Mouse (Mus musculus): Measurements from ENCODE around the gene Pkp2. TPM values are rescaled to one million over a fixed set of nuclear protein-coding genes. Genes with fewer than 3 reads are reported as not detected.

Gene Pkp2
- total RNA-seq, 2 experiments from 2014 or later: not detected

DNA sequence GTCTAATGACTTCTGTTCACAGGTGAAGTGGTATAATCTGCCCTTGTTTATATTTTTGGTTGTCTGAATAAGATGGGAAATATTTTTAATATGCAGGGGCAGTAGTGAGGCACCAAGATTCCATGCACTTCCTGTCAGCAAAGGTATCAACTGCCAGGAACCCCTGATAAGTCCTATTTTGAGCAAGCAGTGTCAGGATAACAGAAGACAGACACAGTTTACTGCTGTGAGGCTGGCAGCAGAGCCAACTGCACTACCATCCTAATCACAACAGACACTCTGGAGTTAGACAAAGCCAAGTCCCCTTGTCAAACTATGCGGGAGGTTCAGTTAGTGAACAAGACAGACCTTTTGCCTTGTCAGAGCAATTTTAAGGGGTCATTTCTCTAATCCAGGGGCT lies 43.6 kb downstream of the Pkp2 start:
- no peak for ATAC-seq (replicated peaks; ENCODE audit: low FRiP score, poor library complexity, severe bottlenecking)

DNA sequence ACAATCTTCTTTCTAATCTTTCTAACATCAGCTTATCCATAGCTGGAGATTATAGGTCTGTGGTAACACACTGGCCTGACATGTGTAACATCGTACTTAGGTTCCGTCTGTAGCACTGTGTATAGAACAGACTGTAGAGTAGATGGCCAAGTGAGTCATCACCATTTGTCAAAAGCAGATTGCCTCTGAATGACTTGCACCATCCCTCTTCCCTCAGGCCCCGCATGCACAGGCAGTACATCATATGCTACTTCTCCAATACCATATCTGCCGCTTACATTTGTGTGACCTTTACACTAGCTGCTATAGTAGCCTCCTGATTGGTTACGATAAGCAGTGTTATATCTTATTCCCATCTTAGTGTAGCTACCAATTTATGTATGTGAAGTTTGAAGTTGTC lies 47.8 kb downstream of the Pkp2 start:
- ATAC-seq (replicated peaks; ENCODE audit: low FRiP score, poor library complexity, severe bottlenecking): no peak

DNA sequence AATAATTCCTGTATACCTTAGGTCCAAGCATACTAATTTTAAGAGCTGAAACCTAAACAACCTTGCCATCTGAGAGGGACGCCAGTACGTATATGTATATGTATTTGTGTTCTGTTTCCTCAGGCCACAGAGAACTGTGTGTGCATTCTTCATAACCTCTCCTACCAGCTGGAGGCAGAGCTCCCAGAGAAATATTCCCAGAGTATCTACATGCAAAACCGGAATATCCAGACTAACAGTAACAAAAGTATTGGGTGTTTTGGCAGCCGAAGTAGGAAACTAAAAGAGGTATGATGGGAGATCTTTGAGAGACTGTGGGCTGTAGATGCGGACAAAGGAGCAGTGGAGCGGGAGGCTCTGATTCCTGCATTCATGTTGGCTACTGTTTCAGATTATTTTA lies 48.4 kb downstream of the Pkp2 start:
- ATAC-seq (replicated peaks; ENCODE audit: low FRiP score, poor library complexity, severe bottlenecking): no peak

DNA sequence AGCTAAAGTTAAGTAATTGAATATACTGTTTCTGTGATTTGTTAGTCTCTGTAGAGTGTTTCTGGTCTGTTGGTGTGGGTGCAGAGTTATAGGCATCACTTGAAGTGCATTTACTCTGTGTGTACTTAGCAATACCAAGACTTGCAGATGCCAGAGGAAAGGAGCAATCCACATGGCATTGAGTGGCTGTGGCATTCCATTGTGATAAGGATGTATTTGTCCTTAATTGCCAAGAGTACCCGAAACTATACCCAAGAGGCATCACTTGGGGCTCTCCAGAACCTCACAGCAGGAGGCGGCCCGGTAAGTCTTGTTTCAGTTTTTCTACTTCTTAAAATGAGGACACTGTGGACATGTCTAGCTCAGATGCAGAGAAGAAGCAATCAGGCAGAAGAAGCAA lies 49.3 kb downstream of the Pkp2 start:
- no peak for ATAC-seq (replicated peaks; ENCODE audit: low FRiP score, poor library complexity, severe bottlenecking)

DNA sequence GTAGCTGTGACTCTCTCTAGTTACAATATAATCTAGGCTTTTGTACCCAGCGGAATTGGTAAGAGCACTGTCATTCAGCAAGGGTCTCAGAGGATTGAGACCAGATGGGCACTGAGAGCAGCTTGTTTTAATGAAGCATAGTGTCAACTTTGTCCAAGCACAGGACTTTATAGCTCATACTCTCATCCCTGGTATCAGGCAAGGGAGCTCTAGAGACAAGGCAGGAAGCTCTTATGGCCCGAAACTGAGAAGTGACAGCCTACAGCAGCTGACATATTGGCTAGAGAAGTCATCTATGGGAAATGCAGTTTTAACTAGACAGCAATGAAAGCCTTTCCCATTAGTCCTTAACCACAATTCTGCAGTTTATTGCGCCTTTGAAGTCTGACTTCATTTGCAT lies 59.9 kb downstream of the Pkp2 start:
- ATAC-seq (replicated peaks; ENCODE audit: low FRiP score, poor library complexity, severe bottlenecking): no peak

DNA sequence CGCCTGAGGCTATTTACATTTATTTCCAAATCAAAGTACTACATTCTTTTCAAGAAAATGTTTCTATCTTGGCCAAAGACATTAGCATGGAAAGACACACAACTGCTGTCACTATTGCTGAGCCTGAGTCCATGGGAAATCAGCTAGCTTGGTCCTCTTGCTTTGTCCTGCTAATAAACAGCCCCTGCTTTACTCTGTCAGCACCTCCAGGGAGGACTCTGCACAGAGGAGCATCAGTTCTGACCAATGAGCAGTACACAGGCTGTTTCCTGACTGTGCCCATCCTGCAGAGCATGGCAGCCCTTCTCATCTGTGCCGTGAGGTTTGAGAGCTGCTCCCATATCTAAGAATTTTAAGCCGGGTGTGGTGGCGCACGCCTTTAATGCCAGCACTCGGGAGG lies 60.6 kb downstream of the Pkp2 start:
- ATAC-seq (replicated peaks; ENCODE audit: low FRiP score, poor library complexity, severe bottlenecking): no peak

DNA sequence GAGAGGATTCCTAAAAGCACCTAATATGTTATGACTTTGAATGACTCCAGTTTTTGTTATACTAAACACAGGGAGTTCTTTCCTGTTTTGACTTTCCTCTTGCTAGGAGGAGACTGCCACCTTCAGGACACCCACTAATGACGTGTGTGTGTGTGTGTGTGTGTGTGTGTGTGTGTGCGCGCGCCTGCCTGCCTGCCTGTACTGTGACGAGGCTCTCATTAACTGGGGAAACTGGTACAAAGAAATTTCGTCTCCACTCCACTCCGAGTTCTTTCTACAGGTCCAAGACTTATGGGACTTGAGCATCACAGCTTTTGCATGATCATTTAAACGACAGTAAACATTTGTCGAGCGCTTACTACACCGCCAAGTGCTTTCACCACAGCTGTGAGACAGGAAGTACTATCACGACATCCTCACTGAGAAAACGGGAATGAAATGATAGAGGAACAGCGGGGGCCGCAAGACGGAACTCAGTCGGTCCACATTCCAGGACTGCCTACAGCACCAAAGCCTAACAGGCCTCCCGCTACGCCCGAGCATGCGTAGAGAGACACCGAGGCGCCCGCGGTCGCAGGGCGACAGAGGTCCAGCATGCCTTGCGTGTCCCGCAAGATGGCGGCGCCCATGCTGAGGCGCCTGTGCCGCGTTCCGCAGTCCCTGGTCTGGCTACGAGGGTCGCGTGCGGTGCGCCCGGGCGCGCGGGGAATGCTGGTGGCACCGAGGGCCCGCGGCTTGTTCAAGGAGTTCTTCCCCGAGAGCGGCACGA lies 89.4 kb downstream of the Pkp2 start, which contains the start of gene Yars2:
Yars2 (plus strand) TSS at position 597 of the 769 bp plus-strand sequence.
- peak; percentile 99 for ATAC-seq (replicated peaks; ENCODE audit: low FRiP score, poor library complexity, severe bottlenecking)

DNA sequence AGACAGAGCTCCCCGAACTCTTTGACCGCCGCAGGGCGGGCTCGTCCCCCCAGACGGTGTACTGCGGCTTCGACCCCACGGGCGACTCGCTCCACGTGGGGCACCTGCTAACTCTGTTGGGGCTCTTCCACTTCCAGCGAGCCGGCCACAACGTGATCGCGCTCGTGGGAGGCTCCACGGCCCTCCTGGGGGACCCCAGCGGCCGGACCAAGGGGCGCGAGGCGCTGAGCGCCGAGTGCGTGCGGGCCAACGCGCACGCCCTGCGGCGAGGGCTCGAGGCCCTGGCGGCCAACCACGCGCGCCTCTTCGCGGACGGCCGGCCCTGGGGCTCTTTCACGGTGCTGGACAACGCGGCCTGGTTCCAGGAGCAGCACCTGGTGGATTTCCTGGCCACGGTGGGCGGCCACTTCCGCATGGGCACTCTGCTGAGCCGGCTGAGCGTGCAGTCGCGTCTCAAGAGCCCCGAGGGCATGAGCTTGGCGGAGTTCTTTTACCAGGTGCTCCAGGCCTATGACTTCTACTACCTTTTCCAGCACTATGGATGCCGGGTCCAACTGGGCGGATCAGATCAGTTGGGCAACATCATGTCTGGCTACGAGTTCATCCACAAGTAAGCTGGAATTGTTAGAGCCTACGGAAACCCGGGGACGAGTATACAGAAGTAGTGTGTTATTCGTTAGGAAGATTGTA lies 90.2 kb downstream of the Pkp2 start:
- ATAC-seq (replicated peaks; ENCODE audit: low FRiP score, poor library complexity, severe bottlenecking): peak; percentile 30; the same call in 1 of the 2 replicates

DNA sequence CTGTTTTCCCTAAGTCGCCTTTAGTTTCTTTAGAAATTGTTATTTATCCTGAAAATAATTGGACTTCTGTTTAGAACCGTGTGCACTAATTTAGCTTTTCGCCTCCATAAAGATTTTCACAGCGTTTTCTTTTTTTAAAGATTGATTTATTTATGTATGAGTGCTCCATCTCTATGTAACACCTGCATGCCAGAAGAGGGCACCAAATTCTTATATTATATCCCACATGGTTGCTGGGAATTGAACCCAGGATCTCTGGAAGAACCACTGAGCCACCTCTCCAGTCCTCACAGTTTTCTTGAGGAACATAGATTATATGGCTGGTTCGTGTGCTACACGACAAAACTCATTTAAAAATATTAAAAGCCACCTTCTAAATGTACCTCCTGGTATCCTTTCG lies 90.8 kb downstream of the Pkp2 start:
- no peak for ATAC-seq (replicated peaks; ENCODE audit: low FRiP score, poor library complexity, severe bottlenecking)

DNA sequence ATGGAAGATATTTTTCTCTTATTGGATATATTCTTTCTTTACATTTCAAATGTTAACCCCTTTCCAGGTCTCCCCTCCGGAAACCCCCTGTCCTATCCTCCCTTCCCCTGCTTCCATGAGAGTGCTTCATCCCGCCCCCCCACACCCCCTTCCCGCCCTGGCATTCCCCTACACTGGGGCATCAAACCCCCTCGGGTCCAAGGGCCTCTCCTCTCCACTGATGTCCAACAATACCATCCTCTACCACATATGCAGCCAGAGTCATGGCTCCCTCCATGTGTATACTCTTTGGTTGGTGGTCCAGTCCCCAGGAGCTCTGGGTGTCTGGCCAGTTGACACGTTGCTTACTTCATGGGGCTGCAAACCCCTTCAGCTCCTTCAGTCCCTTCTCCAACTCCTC lies 98.2 kb downstream of the Pkp2 start:
- no peak for ATAC-seq (replicated peaks; ENCODE audit: low FRiP score, poor library complexity, severe bottlenecking)

Other genes starting within 250 kb of the Pkp2 start
- 28.5 and 29.9 TPM in 2 replicates for gene Yars2, start 89.6 kb downstream of the Pkp2 start, total RNA-seq (2015; ENCODE audit: low replicate concordance)
- gene Yars2, start 89.6 kb downstream of the Pkp2 start, total RNA-seq (2017; ENCODE audit: low replicate concordance): 0.45 and 2.4 TPM in 2 replicates
- gene Dnm1l, start 145.6 kb downstream of the Pkp2 start, total RNA-seq (2015; ENCODE audit: low replicate concordance): 34.0 and 41.4 TPM in 2 replicates
- gene Dnm1l, start 145.6 kb downstream of the Pkp2 start, total RNA-seq (2017; ENCODE audit: low replicate concordance): 31.9 and 49.2 TPM in 2 replicates